Mouse (Mus musculus): ENCODE results near the gene Tmem186. TPM values are rescaled to one million over a fixed set of nuclear protein-coding genes. Genes with fewer than 3 reads are reported as not detected.
A peak's percentile ranks its signal among the peaks of the same experiment; 100 is the strongest.

Tmem186 gene
- polyA plus RNA-seq, 1 experiment from 2014 or later = 20.6 TPM

- no peaks in the 10 kb centered on the region for H3K27me3 ChIP-seq
- no peak overlapping the region for H3K27ac ChIP-seq (replicated peaks)
- H3K9ac ChIP-seq = no peak overlapping the region
- H3K4me2 ChIP-seq = no peak overlapping the region
- WGBS = 83% methylated on average over 5 of the region's 5 CpGs
- H3K4me1 ChIP-seq (replicated peaks) = peaks cover 81% of the 10 kb centered on the region
- H3K36me3 ChIP-seq = peaks cover 59% of the 10 kb centered on the region
- H3K4me3 ChIP-seq = no peak overlapping the region
- no peak for ATAC-seq (ENCODE audit: low read depth)
- no peaks in the 10 kb centered on the region for H3K9me3 ChIP-seq
Observed at GRCm38 (mm10) chr16:8665367-8665766, 27.9 kb upstream of the Tmem186 start.

DNA sequence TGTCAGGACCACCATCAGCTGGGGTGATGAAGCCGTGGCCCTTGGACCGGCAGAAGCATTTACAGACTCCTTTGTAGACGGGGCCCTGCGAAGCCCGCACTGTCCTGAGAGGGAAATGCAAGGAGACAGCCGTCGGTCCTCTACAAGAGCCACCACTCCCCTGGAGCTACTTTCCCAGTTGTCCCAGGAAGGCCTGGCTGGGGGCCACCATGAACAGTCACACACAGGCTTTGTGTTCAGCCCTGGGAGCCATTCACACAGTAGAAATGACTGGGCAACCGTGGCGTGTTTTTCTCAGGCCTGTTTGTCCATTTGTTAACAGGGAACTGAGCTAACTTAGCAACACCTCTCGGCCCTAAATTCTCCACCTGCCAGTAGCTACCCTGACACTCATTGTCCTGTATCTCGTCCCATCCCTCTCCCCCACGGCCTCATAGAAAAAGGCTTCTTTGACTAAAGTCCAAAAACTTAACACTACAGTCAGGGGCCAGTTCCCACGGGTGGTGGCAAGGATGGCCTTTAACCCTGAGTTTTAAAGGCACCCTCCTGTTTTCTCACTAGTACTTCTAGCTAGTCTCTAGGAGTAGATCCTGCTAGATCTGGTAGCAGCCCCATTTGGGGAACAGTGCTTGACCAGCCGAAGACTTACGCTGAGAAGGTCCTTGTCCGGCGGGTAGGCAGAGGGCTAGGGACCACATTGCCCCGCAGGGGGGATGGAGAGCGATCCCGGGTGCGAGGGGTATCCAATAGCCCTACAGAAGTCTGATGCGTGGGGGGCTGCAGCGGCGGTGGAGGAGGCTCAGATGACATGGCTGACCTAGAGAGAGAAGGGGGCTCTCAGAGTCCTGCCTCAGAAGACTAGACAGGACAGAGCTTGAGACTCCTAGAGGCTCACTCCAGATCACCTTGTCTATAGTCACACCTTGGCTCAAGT lies 26.4 kb upstream of the Tmem186 start:
- no peak for ATAC-seq (ENCODE audit: low read depth)
- WGBS = 70% methylated on average over 24 of the region's 24 CpGs
- no peak overlapping the region for H3K4me3 ChIP-seq
- no peak overlapping the region for H3K4me2 ChIP-seq
- H3K27me3 ChIP-seq = no peaks in the 10 kb centered on the region
- H3K27ac ChIP-seq (replicated peaks) = peak overlapping the region; percentile 61
- peaks cover 74% of the 10 kb centered on the region for H3K36me3 ChIP-seq
- H3K4me1 ChIP-seq (replicated peaks) = peaks cover 66% of the 10 kb centered on the region
- H3K9ac ChIP-seq = no peak overlapping the region
- no peaks in the 10 kb centered on the region for H3K9me3 ChIP-seq

DNA sequence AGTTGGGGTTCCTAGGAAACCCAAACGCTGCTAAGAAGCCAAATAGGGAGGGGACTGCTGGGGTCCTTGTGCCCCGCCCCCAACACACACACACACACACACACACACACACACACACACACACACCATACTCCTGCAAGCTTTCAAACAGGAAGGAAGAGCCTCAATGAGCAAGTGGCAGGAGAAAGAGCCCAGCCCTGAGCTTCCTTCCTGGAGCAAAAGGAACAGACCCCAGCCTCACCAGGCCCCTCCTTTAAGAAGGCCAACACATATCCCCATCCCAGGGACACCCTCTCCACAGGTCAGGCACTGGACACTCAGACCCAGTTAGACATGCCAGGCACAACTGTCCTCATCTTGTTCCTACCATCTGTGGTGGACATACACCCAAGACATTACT lies 25.5 kb upstream of the Tmem186 start:
- no peak for ATAC-seq (ENCODE audit: low read depth)
- Histone ChIP-seq H3K27ac (replicated peaks) (peak overlapping the region; percentile 61), H3K4me1 (replicated peaks) (peaks cover 58% of the 10 kb centered on the region), H3K9me3 (no peaks in the 10 kb centered on the region), H3K4me3 (no peak overlapping the region), H3K36me3 (peaks cover 83% of the 10 kb centered on the region), H3K9ac (no peak overlapping the region), H3K27me3 (no peaks in the 10 kb centered on the region), H3K4me2 (no peak overlapping the region)
- WGBS = 81% methylated on average over 2 of the region's 2 CpGs

- Histone ChIP-seq H3K4me2 (no peak overlapping the region), H3K9ac (no peak overlapping the region), H3K4me1 (replicated peaks) (peaks cover 21% of the 10 kb centered on the region), H3K27ac (replicated peaks) (no peak overlapping the region), H3K9me3 (no peaks in the 10 kb centered on the region), H3K27me3 (no peaks in the 10 kb centered on the region), H3K36me3 (peaks cover 94% of the 10 kb centered on the region), H3K4me3 (no peak overlapping the region)
- ATAC-seq (ENCODE audit: low read depth) = no peak
- WGBS = 90% methylated on average over 4 of the region's 4 CpGs
Observed at GRCm38 (mm10) chr16:8658764-8659163, 21.3 kb upstream of the Tmem186 start.

DNA sequence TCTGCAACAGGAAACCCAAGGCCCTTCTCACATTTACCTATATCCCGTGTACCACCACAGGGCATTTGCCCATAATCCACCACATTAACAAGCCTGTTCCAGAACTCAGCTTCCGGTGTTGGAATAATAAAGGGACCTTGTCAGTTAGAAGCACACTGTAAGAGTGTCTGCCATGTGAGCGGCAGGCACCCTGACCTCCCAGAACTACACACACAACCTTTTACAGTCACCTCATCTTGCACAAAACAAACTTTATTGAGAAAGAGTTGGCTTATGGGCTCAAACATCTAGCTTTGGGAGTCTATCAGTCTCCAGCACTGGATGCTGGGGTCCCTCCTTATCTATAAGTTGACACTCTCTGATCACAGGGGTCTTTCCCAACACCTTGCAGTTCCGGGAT lies 20.8 kb upstream of the Tmem186 start:
- no peak overlapping the region for H3K9ac ChIP-seq
- no peak overlapping the region for H3K4me3 ChIP-seq
- no peaks in the 10 kb centered on the region for H3K9me3 ChIP-seq
- 83% methylated on average over 4 of the region's 4 CpGs for WGBS
- no peak overlapping the region for H3K4me2 ChIP-seq
- H3K27me3 ChIP-seq = no peaks in the 10 kb centered on the region
- peaks cover 92% of the 10 kb centered on the region for H3K36me3 ChIP-seq
- H3K4me1 ChIP-seq (replicated peaks) = peaks cover 17% of the 10 kb centered on the region
- no peak for ATAC-seq (ENCODE audit: low read depth)
- H3K27ac ChIP-seq (replicated peaks) = no peak overlapping the region

DNA sequence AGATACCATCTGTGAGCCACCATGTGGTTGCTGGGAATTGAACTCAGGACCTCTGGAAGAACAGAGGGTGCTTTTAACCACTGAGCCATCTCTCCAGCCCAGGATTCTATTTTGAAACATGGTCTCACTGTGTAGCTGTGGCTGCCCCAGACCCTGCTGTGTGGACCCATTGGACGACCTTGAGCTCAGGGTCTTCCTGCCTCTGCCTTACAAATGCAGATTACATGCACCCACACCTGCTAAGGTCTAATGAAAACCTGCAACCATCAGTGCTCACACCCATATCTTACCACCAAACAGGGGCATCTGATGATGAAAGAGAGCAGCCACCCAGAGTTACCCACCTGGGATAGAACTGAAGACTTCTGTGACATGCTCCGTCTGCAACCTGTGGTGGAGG lies 18.7 kb upstream of the Tmem186 start:
- Histone ChIP-seq H3K27ac (replicated peaks) (no peak overlapping the region), H3K4me2 (no peak overlapping the region), H3K36me3 (peaks cover 90% of the 10 kb centered on the region), H3K9me3 (no peaks in the 10 kb centered on the region), H3K27me3 (no peaks in the 10 kb centered on the region), H3K4me3 (no peak overlapping the region), H3K4me1 (replicated peaks) (peaks cover 6% of the 10 kb centered on the region; the same call in 1 of the 2 replicates), H3K9ac (no peak overlapping the region)
- WGBS = 88% methylated on average over 2 of the region's 2 CpGs
- ATAC-seq (ENCODE audit: low read depth) = no peak

DNA sequence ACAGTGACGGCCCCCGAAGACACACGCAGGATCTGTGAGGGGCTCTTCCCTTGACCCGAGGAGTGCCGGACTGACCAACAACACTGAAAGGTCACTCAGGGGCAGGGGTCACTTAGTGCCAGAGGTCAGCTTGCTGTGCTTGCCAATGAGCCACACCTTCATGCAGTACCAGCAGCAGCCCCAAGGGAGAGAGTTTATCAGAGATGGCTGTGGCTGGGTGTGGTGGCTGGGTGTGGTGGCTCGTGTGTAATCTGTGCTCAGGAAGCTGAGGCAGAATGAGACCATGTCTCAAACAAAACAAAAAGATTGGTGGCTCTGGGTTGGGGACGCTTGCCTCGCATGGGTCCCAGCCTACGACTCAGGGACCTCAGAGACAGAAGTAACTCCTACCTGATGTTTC lies 18.1 kb upstream of the Tmem186 start:
- Histone ChIP-seq H3K27me3 (no peaks in the 10 kb centered on the region), H3K4me2 (no peak overlapping the region), H3K36me3 (peaks cover 92% of the 10 kb centered on the region), H3K4me3 (no peak overlapping the region), H3K27ac (replicated peaks) (no peak overlapping the region), H3K9me3 (no peaks in the 10 kb centered on the region), H3K9ac (no peak overlapping the region), H3K4me1 (replicated peaks) (peaks cover 6% of the 10 kb centered on the region; the same call in 1 of the 2 replicates)
- 87% methylated on average over 9 of the region's 9 CpGs for WGBS
- ATAC-seq (ENCODE audit: low read depth) = no peak

- WGBS = 82% methylated on average over 6 of the region's 6 CpGs
- Histone ChIP-seq H3K4me2 (no peak overlapping the region), H3K4me3 (no peak overlapping the region), H3K9ac (no peak overlapping the region), H3K36me3 (peaks cover 91% of the 10 kb centered on the region), H3K4me1 (replicated peaks) (peaks cover 6% of the 10 kb centered on the region; the same call in 1 of the 2 replicates), H3K27me3 (no peaks in the 10 kb centered on the region), H3K9me3 (no peaks in the 10 kb centered on the region), H3K27ac (replicated peaks) (no peak overlapping the region)
- no peak for ATAC-seq (ENCODE audit: low read depth)
Observed at GRCm38 (mm10) chr16:8655108-8655507, 17.6 kb upstream of the Tmem186 start.

- no peak overlapping the region for H3K4me2 ChIP-seq
- H3K36me3 ChIP-seq = peaks cover 92% of the 10 kb centered on the region
- no peak overlapping the region for H3K27ac ChIP-seq (replicated peaks)
- H3K9me3 ChIP-seq = no peaks in the 10 kb centered on the region
- no peak overlapping the region for H3K4me3 ChIP-seq
- H3K27me3 ChIP-seq = no peaks in the 10 kb centered on the region
- WGBS = 99% methylated on average over 3 of the region's 3 CpGs
- ATAC-seq (ENCODE audit: low read depth) = no peak
- peaks cover 6% of the 10 kb centered on the region; the same call in 1 of the 2 replicates for H3K4me1 ChIP-seq (replicated peaks)
- no peak overlapping the region for H3K9ac ChIP-seq
Observed at GRCm38 (mm10) chr16:8650007-8650406, 12.5 kb upstream of the Tmem186 start.

- H3K9ac ChIP-seq = no peak overlapping the region
- no peak for ATAC-seq (ENCODE audit: low read depth)
- H3K36me3 ChIP-seq = peaks cover 78% of the 10 kb centered on the region
- 83% methylated on average over 6 of the region's 6 CpGs for WGBS
- no peak overlapping the region for H3K4me2 ChIP-seq
- H3K4me3 ChIP-seq = no peak overlapping the region
- H3K27ac ChIP-seq (replicated peaks) = no peak overlapping the region
- no peaks in the 10 kb centered on the region for H3K27me3 ChIP-seq
- no peaks in the 10 kb centered on the region for H3K4me1 ChIP-seq (replicated peaks)
- no peaks in the 10 kb centered on the region for H3K9me3 ChIP-seq
Observed at GRCm38 (mm10) chr16:8645546-8645945, 8.0 kb upstream of the Tmem186 start.

GRCm38 (mm10) chr16:8643855-8644254 lies 6.3 kb upstream of the Tmem186 start:
- ATAC-seq (ENCODE audit: low read depth) = 0 out of 2 replicates have a peak, but pooled peaks have one; percentile 47

GRCm38 (mm10) chr16:8639466-8640191 lies 2.1 kb upstream of the Tmem186 start:
- Histone ChIP-seq H3K4me2 (no peak overlapping the region), H3K9me3 (no peaks in the 10 kb centered on the region), H3K27me3 (no peaks in the 10 kb centered on the region), H3K36me3 (peaks cover 32% of the 10 kb centered on the region), H3K4me3 (no peak overlapping the region), H3K9ac (no peak overlapping the region), H3K27ac (replicated peaks) (no peak overlapping the region), H3K4me1 (replicated peaks) (peaks cover 31% of the 10 kb centered on the region)
- WGBS = 88% methylated on average over 11 of the region's 11 CpGs
- no peak for ATAC-seq (ENCODE audit: low read depth)

More at GRCm38 (mm10) chr16:8643855-8644254, 6.3 kb upstream of the Tmem186 start:
- Histone ChIP-seq H3K4me2 (no peak overlapping the region), H3K9me3 (no peaks in the 10 kb centered on the region), H3K4me3 (no peak overlapping the region), H3K27ac (replicated peaks) (no peak overlapping the region), H3K9ac (no peak overlapping the region), H3K36me3 (peaks cover 62% of the 10 kb centered on the region), H3K4me1 (replicated peaks) (peaks cover 1% of the 10 kb centered on the region), H3K27me3 (no peaks in the 10 kb centered on the region)
- 72% methylated on average over 2 of the region's 2 CpGs for WGBS
